Mouse (Mus musculus) megakaryocyte, embryonic 14.5 days (primary cell): ENCODE measurements around the gene Cd47. TPM values are rescaled to one million over a fixed set of nuclear protein-coding genes. Genes with fewer than 3 reads are reported as not detected.
A peak's percentile ranks its signal among the peaks of the same experiment; 100 is the strongest.

Experiments used
- H3K27me3 ChIP-seq: replicated peaks from 2 replicates; pipeline ENCODE3; 2012; ENCODE audit warnings: inconsistent platforms
- H3K36me3 ChIP-seq: replicated peaks from 2 replicates; pipeline ENCODE3; 2012; ENCODE audit warnings: low read length, inconsistent platforms, mixed read lengths
- H3K4me1 ChIP-seq: 2 replicates; pipeline ENCODE4 v1.6.1; 2012; ENCODE audit warnings: inconsistent platforms
- H3K4me3 ChIP-seq: replicated peaks from 2 replicates; pipeline ENCODE3; 2012; ENCODE audit warnings: moderate library complexity, mild to moderate bottlenecking, inconsistent platforms
- H3K9me3 ChIP-seq: 2 replicates; pipeline ENCODE4 v1.6.1; 2012; ENCODE audit warnings: inconsistent platforms
- FLI1 ChIP-seq: IDR thresholded peaks from 2 replicates; pipeline ENCODE4 v1.6.1; 2012; ENCODE audit warnings: low read length, inconsistent platforms, mixed read lengths
- GATA1 ChIP-seq: IDR thresholded peaks from 3 replicates; pipeline ENCODE4 v1.6.1; 2012; ENCODE audit warnings: mixed read lengths, low read length, inconsistent platforms, borderline replicate concordance
- polyA plus RNA-seq: library from polyadenylated mRNA; stranded (reverse); fragments of >175 nt; gene quantifications from 2 replicates; pipeline ENCODE4 v1.2.3, GENCODE M21; 2012; ENCODE audit warnings: low replicate concordance; ENCODE audit not compliant: insufficient read depth

Cd47 gene
- polyA plus RNA-seq, 1 experiment = 98.5 TPM

DNA sequence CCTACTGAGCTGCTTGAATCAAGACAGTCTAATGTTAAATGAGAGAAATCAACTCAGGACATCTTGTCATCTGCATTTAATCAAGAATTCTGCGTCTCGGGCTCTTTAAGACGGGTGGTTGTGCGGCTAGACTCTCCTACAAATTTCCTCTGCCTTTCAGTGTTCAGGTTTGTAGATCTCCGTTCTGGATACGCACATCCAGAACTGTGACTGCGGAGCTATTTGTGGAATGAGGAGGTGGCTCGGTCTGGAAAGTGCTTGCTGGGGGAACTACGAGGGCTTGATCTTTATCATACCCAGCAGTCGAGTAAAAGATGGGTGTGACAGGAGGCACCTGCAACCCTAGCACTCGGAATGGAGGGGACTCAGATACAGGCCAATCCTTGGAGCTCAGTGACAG is 121.8 kb downstream of the Cd47 start:
- Histone ChIP-seq H3K9me3 (no peaks in the 10 kb centered on the region), H3K27me3 (no peaks in the 10 kb centered on the region), H3K36me3 (peaks cover 90% of the 10 kb centered on the region), H3K4me3 (no peak overlapping the region), H3K4me1 (peaks cover 53% of the 10 kb centered on the region)
- TF ChIP-seq GATA1 (no peak), FLI1 (no peak)

- Histone ChIP-seq H3K4me3 (no peak overlapping the region), H3K27me3 (no peaks in the 10 kb centered on the region), H3K4me1 (peaks cover 42% of the 10 kb centered on the region), H3K9me3 (no peaks in the 10 kb centered on the region), H3K36me3 (peaks cover 91% of the 10 kb centered on the region)
- TF ChIP-seq GATA1 (no peak), FLI1 (no peak)
Observed at GRCm38 (mm10) chr16:49923720-49924119, 123.4 kb downstream of the Cd47 start.

GRCm38 (mm10) chr16:49924941-49925340 is 124.6 kb downstream of the Cd47 start:
- Histone ChIP-seq H3K4me1 (peaks cover 40% of the 10 kb centered on the region), H3K27me3 (no peaks in the 10 kb centered on the region), H3K4me3 (peak overlapping the region; percentile 29), H3K9me3 (no peaks in the 10 kb centered on the region), H3K36me3 (peaks cover 88% of the 10 kb centered on the region)
- TF ChIP-seq GATA1 (no peak), FLI1 (no peak)

DNA sequence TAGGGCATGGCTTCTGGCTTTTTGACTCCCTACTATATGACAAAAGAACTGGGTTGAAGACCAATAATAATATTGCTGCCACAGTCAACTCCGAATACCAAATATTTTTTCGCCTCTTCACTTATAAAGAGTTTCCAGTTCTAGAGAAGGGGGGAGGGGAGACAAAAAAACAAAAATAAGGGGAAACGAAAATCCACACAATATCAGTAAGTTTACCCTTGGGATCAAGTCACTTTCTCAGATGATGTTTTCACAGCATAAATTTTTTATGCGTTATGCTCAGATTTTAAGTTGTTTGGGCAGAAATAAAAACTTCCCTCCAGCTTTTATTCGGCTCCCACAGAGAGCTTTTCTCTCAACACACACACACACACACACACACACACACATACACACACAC is 132.9 kb downstream of the Cd47 start:
- H3K9me3 ChIP-seq = no peaks in the 10 kb centered on the region
- peaks cover 49% of the 10 kb centered on the region for H3K36me3 ChIP-seq
- peaks cover 22% of the 10 kb centered on the region for H3K4me1 ChIP-seq
- no peaks in the 10 kb centered on the region for H3K27me3 ChIP-seq
- TF ChIP-seq GATA1 (no peak), FLI1 (no peak)
- no peak overlapping the region for H3K4me3 ChIP-seq

DNA sequence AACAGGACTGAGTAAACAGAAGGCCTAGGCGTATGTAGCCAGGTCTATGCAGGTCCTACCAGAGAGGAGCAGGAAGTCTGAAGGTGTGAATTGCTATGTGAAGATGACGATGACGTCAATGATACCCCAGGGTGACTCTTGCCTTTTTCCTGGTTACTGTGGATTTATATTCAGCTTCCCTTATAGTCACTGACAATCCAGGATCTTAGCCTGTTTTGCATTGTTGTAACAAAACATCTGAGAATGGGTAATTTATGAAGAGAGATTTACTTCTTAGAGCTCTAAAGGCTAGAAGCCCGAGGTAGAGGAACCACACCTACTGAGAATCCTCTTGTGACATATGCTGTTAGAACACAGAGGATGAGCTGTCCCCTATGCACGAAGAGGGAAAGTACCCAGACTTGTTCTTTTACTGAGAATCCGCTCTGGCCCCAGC is 135.7 kb downstream of the Cd47 start:
- no peaks in the 10 kb centered on the region for H3K27me3 ChIP-seq
- H3K36me3 ChIP-seq = peaks cover 50% of the 10 kb centered on the region
- no peak for TF ChIP-seq GATA1
- TF ChIP-seq FLI1 = no peak
- H3K4me3 ChIP-seq = no peak overlapping the region
- H3K9me3 ChIP-seq = peaks cover 4% of the 10 kb centered on the region; the same call in 1 of the 2 replicates
- H3K4me1 ChIP-seq = peaks cover 22% of the 10 kb centered on the region

DNA sequence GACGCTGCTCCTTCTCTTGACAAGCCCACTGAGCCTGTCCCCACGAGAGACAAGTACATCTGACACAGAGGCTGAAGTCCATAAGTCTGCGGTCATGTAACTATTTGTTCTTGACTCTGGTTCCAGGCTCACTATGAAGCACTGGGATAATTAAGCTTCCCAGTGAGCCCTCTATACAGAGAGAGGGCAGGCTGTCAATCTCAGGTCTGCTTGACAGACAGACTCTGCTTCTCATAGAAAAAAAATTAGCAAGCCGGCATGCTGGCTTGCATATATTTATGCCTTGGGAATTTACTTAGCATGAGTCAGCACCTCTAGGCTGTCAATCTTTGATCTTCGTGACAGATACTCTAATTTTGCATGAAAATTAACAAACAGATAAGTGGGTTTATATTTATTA is 136.5 kb downstream of the Cd47 start:
- H3K4me1 ChIP-seq = peaks cover 22% of the 10 kb centered on the region
- peaks cover 4% of the 10 kb centered on the region; the same call in 1 of the 2 replicates for H3K9me3 ChIP-seq
- peaks cover 50% of the 10 kb centered on the region for H3K36me3 ChIP-seq
- no peak overlapping the region for H3K4me3 ChIP-seq
- no peaks in the 10 kb centered on the region for H3K27me3 ChIP-seq
- TF ChIP-seq GATA1 (no peak), FLI1 (no peak)

DNA sequence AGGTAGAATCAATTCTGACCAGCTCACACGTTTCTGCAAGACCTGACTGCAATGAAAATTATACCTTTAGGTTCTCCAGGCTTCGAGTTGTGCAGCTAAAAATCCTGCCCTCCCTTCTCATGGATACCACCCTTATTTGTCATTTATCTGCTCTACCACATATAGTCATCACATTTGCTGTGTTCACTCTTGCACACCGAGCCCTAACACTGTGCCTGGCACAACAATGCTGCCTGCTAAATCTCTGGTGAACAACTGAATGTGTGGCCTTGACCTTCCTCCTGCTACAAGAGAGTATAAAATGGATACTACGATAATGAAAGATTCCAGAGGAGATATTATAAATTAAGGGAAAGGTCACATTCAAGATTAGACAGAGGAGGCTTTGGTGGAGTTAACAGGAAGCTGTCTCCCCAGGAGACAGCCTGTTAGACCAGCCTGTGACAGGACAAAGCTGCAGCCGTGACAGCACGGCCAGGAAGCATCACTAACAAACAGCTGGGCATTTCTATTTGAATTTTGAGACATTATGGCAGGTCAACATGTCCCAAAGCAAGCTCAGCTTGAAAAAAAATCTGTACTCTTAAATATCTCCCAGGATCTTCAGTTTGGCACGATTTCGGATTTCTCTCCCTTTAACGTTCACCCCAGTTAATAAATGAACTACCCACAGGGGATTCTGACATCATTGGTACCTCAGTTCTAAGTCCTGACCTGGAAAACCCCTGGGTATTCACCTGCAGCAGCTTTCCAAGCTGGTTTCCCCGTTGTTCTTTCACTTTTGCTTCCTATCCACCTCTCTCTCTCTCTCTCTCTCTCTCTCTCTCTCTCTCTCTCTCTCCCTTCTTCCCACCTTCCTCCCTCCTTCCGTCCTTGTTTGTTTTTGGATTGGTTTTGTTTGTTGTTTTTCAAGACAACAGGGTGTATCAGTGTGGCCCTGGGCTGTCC is 137.2 kb downstream of the Cd47 start:
- peaks cover 22% of the 10 kb centered on the region for H3K4me1 ChIP-seq
- TF ChIP-seq GATA1 (no peak), FLI1 (no peak)
- H3K36me3 ChIP-seq = peaks cover 45% of the 10 kb centered on the region
- no peaks in the 10 kb centered on the region for H3K27me3 ChIP-seq
- peaks cover 4% of the 10 kb centered on the region; the same call in 1 of the 2 replicates for H3K9me3 ChIP-seq
- H3K4me3 ChIP-seq = peak overlapping the region; percentile 60

- Histone ChIP-seq H3K9me3 (peaks cover 4% of the 10 kb centered on the region; the same call in 1 of the 2 replicates), H3K4me3 (no peak overlapping the region), H3K27me3 (no peaks in the 10 kb centered on the region), H3K4me1 (peaks cover 25% of the 10 kb centered on the region), H3K36me3 (peaks cover 40% of the 10 kb centered on the region)
- TF ChIP-seq FLI1 (no peak), GATA1 (no peak)
Observed at GRCm38 (mm10) chr16:49938483-49939301, 138.4 kb downstream of the Cd47 start.

DNA sequence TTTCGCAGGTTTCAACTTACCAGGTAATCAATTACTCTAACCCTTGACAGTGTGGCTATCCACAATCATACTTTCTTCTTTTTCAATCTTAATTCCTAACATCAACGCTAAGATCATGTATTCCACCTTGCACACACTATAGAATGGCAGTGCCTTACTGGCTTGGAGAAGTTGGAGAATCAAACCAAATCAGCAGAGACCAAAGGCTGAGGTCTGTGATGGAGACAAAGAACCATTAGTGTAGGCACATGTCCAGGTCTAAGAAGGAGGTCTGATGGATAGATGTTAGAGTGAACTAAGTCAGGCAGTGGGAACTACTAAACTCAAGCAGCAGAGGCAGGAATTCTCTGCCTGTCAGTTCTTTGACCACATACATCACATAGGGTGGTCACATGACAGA is 139.0 kb downstream of the Cd47 start:
- no peaks in the 10 kb centered on the region for H3K27me3 ChIP-seq
- peaks cover 26% of the 10 kb centered on the region for H3K4me1 ChIP-seq
- TF ChIP-seq GATA1 (no peak), FLI1 (no peak)
- peaks cover 35% of the 10 kb centered on the region for H3K36me3 ChIP-seq
- peaks cover 4% of the 10 kb centered on the region; the same call in 1 of the 2 replicates for H3K9me3 ChIP-seq
- no peak overlapping the region for H3K4me3 ChIP-seq
